Mouse (Mus musculus) CD8-positive naive resting alpha-beta T cell, adult 2 months (primary cell): ENCODE data around the gene Otud1.
A peak's percentile ranks its signal among the peaks of the same experiment; 100 is the strongest.

ENCODE experiments used
- DNase-seq, 2 experiments: peaks; one replicate each; pipeline ENCODE4 v3.0.0; 2022; ENCODE audit warnings: low read depth in 2 of 2, low spot score in 2 of 2

The Otud1 gene

GRCm38 (mm10) chr2:19670851-19671688 lies 13.5 kb downstream of the Otud1 start:
- DNase-seq, result no peak

GRCm38 (mm10) chr2:19682997-19683396 lies 25.4 kb downstream of the Otud1 start:
- DNase-seq, result peak; percentile 39 to 56

DNA sequence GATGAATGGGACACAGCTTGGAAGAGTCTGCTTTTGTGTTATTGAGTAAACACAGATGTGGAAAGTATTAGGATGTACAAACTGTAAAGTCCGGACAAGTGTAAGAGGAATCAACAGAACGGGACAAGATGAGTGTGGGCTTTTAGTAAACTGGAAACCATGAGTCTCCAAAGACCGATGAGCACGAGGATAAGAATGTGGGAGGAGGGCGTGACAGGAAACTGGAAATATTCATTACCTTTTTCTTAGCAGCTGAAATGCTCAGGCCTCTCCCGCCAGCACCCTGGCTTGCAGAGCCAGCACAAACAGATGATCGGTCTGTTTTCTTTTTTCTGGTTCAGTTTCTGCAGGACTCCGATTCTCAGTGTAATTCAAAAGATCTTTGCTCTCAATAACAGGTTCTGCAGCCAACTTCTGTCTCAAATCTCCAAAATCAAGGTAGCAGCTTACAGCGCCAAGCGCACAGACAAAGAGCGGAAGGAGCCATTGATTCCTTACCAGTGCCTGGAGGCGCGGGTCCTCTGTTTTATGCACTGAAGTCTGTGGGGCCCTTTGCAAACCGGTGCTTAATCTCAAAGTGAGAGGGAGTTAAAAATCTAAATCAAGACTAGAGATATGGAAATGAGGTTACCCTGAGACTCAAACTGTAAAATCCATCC lies 28.1 kb downstream of the Otud1 start:
- no peak for DNase-seq

GRCm38 (mm10) chr2:19690094-19690493 lies 32.5 kb downstream of the Otud1 start:
- DNase-seq, result no peak

GRCm38 (mm10) chr2:19699573-19700295 lies 42.2 kb downstream of the Otud1 start:
- no peak for DNase-seq

DNA sequence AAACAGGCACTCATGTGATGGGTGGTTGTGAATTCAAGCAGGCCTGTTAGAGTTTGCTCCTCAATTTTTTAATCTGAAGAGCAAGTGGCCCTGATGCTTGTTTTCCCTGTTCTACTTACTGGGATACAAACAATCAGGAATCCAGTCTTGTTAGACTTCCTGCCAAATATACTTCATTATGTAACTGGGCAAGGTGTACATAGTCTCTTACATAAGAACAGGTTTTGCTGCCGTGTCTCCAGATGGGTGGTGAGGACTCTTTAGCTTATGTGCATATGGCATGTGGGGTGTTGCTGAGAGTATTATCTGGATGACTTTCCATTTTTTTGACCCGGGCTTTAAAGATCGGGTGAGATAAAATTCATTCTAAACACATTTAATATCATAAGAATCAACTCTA lies 43.8 kb downstream of the Otud1 start:
- DNase-seq, result no peak

- no peak for DNase-seq
Measured at GRCm38 (mm10) chr2:19703020-19703613, 45.6 kb downstream of the Otud1 start.

DNA sequence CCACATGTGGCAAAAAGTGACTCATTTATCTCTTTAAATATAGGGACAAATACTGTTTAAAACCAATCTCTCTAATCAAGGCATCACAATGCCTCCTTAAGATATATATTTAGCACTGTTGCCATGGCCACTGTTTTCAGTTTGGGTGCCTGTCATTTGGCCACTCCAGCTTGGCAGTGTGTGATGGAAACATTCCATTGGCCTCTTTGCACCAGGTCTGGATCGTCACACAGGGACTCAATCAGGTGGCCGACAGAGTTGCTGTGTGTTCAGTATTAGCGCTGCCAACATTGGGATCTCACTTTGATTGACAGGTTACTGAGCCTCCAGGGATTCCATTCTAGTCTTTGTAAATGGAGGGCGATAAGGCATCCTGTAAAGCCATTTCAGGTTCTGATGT lies 46.1 kb downstream of the Otud1 start:
- no peak for DNase-seq

DNA sequence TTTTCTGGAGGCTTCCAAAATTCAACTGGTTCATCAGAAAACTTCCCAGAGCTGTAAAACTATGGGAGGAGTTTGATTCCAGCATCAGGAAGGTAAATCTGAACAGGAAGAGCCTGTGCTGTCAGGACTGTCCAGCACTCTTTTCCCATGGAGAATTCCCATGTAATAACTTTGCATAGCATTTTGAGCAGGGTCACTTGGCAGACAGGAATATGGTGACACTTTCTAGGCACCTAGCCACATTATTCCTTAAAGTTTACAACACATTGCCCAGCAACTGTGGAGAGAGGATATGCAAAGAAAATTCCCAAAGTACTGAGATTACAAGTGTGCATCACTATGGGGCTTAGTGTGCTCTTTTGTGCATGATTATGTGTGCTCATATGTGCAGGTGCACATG lies 46.7 kb downstream of the Otud1 start:
- no peak for DNase-seq

DNA sequence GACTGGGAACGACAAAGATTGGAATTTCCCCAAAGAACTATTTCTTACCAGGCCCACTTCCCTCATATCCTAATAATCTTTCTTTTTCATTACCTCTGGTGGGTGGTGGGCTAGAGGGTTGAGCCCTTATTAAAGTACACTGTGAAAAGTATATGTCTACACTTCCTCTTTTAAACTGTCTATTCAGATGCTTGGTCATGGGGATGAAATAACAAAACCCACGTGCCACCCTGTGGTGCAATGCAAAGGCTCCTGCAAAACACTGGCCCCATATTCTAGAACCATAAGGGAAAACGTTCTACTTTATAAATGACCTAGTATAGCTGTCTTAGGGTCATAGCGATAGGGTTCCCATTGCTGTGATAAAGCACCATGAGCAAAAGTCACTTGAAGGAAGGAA lies 49.3 kb downstream of the Otud1 start:
- no peak for DNase-seq
